ENCODE assay signal across 8 mouse cellular contexts in genomic region chr9:71188647-71189415, GRCm38 (mm10). TPM values are rescaled to one million over a fixed set of nuclear protein-coding genes. Genes with fewer than 3 reads are reported as not detected.
DNase-seq lines count a peak whose midpoint lies in the region; ATAC-seq and TF ChIP-seq lines count a peak whose summit lies in the region.

No protein-coding gene starts in this region.

- no peak for TF ChIP-seq POLR2A in ES-Bruce4 (IDR thresholded peaks at IDR 0.05; ENCODE audit: insufficient read depth, low read length)
- TF ChIP-seq POLR2A in testis, adult 2 months (IDR thresholded peaks at IDR 0.05; ENCODE audit: control insufficient read depth, low read depth, low read length) = no peak

- no peak for TF ChIP-seq EP300 in ES-Bruce4 (IDR thresholded peaks at IDR 0.05; ENCODE audit: insufficient read depth, low read depth, low read length)

- H3K4me1 ChIP-seq in ES-Bruce4 (ENCODE audit: control insufficient read depth, insufficient read depth, low read length) = no peaks in the 10 kb centered on the region
- peaks cover 3% of the 10 kb centered on the region for H3K4me1 ChIP-seq in heart, embryonic 16.5 days (ENCODE audit: control insufficient read depth, insufficient read depth, low read length)
- peaks cover 25% of the 10 kb centered on the region for H3K4me1 ChIP-seq in liver, embryonic 16.5 days (ENCODE audit: control insufficient read depth, low read depth, low read length)
- H3K4me1 ChIP-seq in neural tube, embryonic 13.5 days (replicated peaks) = peaks cover 5% of the 10 kb centered on the region; the same call in 1 of the 2 replicates
- H3K4me1 ChIP-seq in testis, adult 2 months (ENCODE audit: control insufficient read depth, insufficient read depth, low read length) = no peaks in the 10 kb centered on the region

- H3K36me3 ChIP-seq in ES-Bruce4 (ENCODE audit: control insufficient read depth, insufficient read depth, low read length, poor library complexity, severe bottlenecking) = no peaks in the 10 kb centered on the region
- H3K36me3 ChIP-seq in heart, embryonic 16.5 days (ENCODE audit: control insufficient read depth, insufficient read depth) = no peaks in the 10 kb centered on the region
- no peaks in the 10 kb centered on the region for H3K36me3 ChIP-seq in liver, embryonic 16.5 days (ENCODE audit: control insufficient read depth, insufficient read depth)
- H3K36me3 ChIP-seq in neural tube, embryonic 13.5 days = no peaks in the 10 kb centered on the region
- no peaks in the 10 kb centered on the region for H3K36me3 ChIP-seq in testis, adult 2 months (ENCODE audit: control insufficient read depth, insufficient read depth, low read length)

- H3K9ac ChIP-seq in ES-Bruce4 (ENCODE audit: low read depth, poor library complexity, severe bottlenecking) = no peak overlapping the region
- peak overlapping the region; percentile 43; the same call in 1 of the 2 replicates for H3K9ac ChIP-seq in heart, embryonic 16.5 days (ENCODE audit: low read length)
- peak overlapping the region; percentile 44 for H3K9ac ChIP-seq in liver, embryonic 16.5 days (ENCODE audit: low read depth, low read length)
- peak overlapping the region; percentile 49; the same call in 1 of the 2 replicates for H3K9ac ChIP-seq in neural tube, embryonic 13.5 days

- H3K27me3 ChIP-seq in ES-Bruce4 (ENCODE audit: control insufficient read depth, insufficient read depth, low read length, poor library complexity, severe bottlenecking) = no peaks in the 10 kb centered on the region
- no peaks in the 10 kb centered on the region for H3K27me3 ChIP-seq in heart, embryonic 16.5 days (ENCODE audit: control insufficient read depth, insufficient read depth, low read length)
- no peaks in the 10 kb centered on the region for H3K27me3 ChIP-seq in liver, embryonic 16.5 days (ENCODE audit: control insufficient read depth, insufficient read depth, low read depth, low read length)
- no peaks in the 10 kb centered on the region for H3K27me3 ChIP-seq in neural tube, embryonic 13.5 days
- H3K27me3 ChIP-seq in testis, adult 2 months (ENCODE audit: control insufficient read depth, insufficient read depth, low read length) = no peaks in the 10 kb centered on the region

- peak; percentile 97 for ATAC-seq in erythroid progenitor cell, adult 5-6 weeks (replicated peaks; ENCODE audit: low FRiP score, poor library complexity, severe bottlenecking)
- 0 out of 2 replicates have a peak, but pooled peaks have one; percentile 45 for ATAC-seq in heart, embryonic 16.5 days (replicated peaks; ENCODE audit: extremely low read depth, insufficient read depth, low FRiP score)
- peak; percentile 91 for ATAC-seq in liver, embryonic 16.5 days (ENCODE audit: low read depth)
- peak; percentile 80 for ATAC-seq in neural tube, embryonic 13.5 days (ENCODE audit: low read depth)

- peak overlapping the region; percentile 65 for H3K4me2 ChIP-seq in heart, embryonic 16.5 days (ENCODE audit: low read depth, low read length)
- peak overlapping the region; percentile 62 for H3K4me2 ChIP-seq in liver, embryonic 16.5 days (ENCODE audit: low read depth, low read length)
- H3K4me2 ChIP-seq in neural tube, embryonic 13.5 days = peak overlapping the region; percentile 46

- no peak overlapping the region for H3K27ac ChIP-seq in ES-Bruce4 (ENCODE audit: insufficient read depth, low read length)
- H3K27ac ChIP-seq in heart, embryonic 16.5 days (ENCODE audit: low read length) = no peak overlapping the region
- peak overlapping the region; percentile 39; the same call in 1 of the 2 replicates for H3K27ac ChIP-seq in liver, embryonic 16.5 days (ENCODE audit: low read length)
- H3K27ac ChIP-seq in neural tube, embryonic 13.5 days (replicated peaks) = no peak overlapping the region
- H3K27ac ChIP-seq in testis, adult 2 months (ENCODE audit: control insufficient read depth, insufficient read depth, low read depth, low read length) = no peak overlapping the region

- DNase-seq in c-Kit-positive CD71-negative TER-119-negative erythroid progenitor cells, embryonic 14.5 days (ENCODE audit: low read depth) = peak; percentile 78
- peak; percentile 39 to 87 for DNase-seq in kidney, postnatal 36 days

- no peaks in the 10 kb centered on the region for H3K9me3 ChIP-seq in ES-Bruce4 (replicated peaks; ENCODE audit: control insufficient read depth, insufficient read depth, low read length, poor library complexity, severe bottlenecking)
- no peaks in the 10 kb centered on the region; the same call in 1 of the 2 replicates for H3K9me3 ChIP-seq in heart, embryonic 16.5 days (replicated peaks; ENCODE audit: control insufficient read depth, low read length)
- H3K9me3 ChIP-seq in liver, embryonic 16.5 days (replicated peaks; ENCODE audit: control insufficient read depth, low read length) = no peaks in the 10 kb centered on the region
- no peaks in the 10 kb centered on the region for H3K9me3 ChIP-seq in neural tube, embryonic 13.5 days

- WGBS in heart, embryonic 16.5 days = 4% methylated on average over 12 of the region's 12 CpGs
- 2% methylated on average over 12 of the region's 12 CpGs for WGBS in liver, embryonic 16.5 days (ENCODE audit: insufficient replicate concordance)
- WGBS in neural tube, embryonic 13.5 days = 10% methylated on average over 12 of the region's 12 CpGs

- TF ChIP-seq CTCF in ES-Bruce4 (IDR thresholded peaks at IDR 0.05; ENCODE audit: low read depth, low read length) = peak; percentile 78
- TF ChIP-seq CTCF in testis, adult 2 months (IDR thresholded peaks at IDR 0.05; ENCODE audit: control insufficient read depth, insufficient read depth, insufficient replicate concordance, low read depth, low read length) = peak; percentile 66; the same call in 1 of the 2 replicates

- H3K4me3 ChIP-seq in ES-Bruce4 (ENCODE audit: low read depth, low read length) = no peak overlapping the region
- H3K4me3 ChIP-seq in heart, embryonic 16.5 days (ENCODE audit: low read length) = peak overlapping the region; percentile 30
- peak overlapping the region; percentile 34 for H3K4me3 ChIP-seq in liver, embryonic 16.5 days (ENCODE audit: low read depth, low read length)
- no peak overlapping the region for H3K4me3 ChIP-seq in neural tube, embryonic 13.5 days
- H3K4me3 ChIP-seq in testis, adult 2 months (ENCODE audit: control insufficient read depth, low read depth, low read length) = no peak overlapping the region

RNA-seq across cellular contexts. Expression of gene Aqp9, which starts 20.3 kb away (rescaled TPM):
- polyA plus RNA-seq in ES-Bruce4 (2011; ENCODE audit: insufficient read depth, insufficient read length, low read depth, missing spikeins) = not detected in 2 replicates
- total RNA-seq in erythroid progenitor cell, adult 5-6 weeks (2015; ENCODE audit: low replicate concordance) = 23.4 and 28.1 TPM in 2 replicates
- total RNA-seq in erythroid progenitor cell, adult 5-6 weeks (2017; ENCODE audit: low replicate concordance) = 33.5 and 50.6 TPM in 2 replicates
- 0.30 and 0.51 TPM in 2 replicates for polyA plus RNA-seq in heart, embryonic 16.5 days (2015; fragmentation: Nextera tagmentation; extraction: Ambion mirVana)
- polyA plus RNA-seq in liver, embryonic 16.5 days (2015; fragmentation: Nextera tagmentation; extraction: Ambion mirVana) = 7.5 and 9.0 TPM in 2 replicates
- polyA plus RNA-seq in neural tube, embryonic 13.5 days (2015; fragmentation: Nextera tagmentation; extraction: Ambion mirVana) = 0.31 and 0.72 TPM in 2 replicates
- polyA plus RNA-seq in testis, adult 2 months (2012; rRNA removed) = 32.9 and 35.1 TPM in 2 replicates

RNA-seq across cellular contexts. Expression of gene Aldh1a2, which starts 26.8 kb away (rescaled TPM):
- 1.9 and 2.0 TPM in 2 replicates for polyA plus RNA-seq in ES-Bruce4 (2011; ENCODE audit: insufficient read depth, insufficient read length, low read depth, missing spikeins)
- total RNA-seq in erythroid progenitor cell, adult 5-6 weeks (2015; ENCODE audit: low replicate concordance) = not detected in 2 replicates
- total RNA-seq in erythroid progenitor cell, adult 5-6 weeks (2017; ENCODE audit: low replicate concordance) = 0.26 TPM in 1 of 2 replicates, not detected in the other
- polyA plus RNA-seq in heart, embryonic 16.5 days (2015; fragmentation: Nextera tagmentation; extraction: Ambion mirVana) = 24.7 and 26.7 TPM in 2 replicates
- 1.1 and 1.6 TPM in 2 replicates for polyA plus RNA-seq in liver, embryonic 16.5 days (2015; fragmentation: Nextera tagmentation; extraction: Ambion mirVana)
- polyA plus RNA-seq in neural tube, embryonic 13.5 days (2015; fragmentation: Nextera tagmentation; extraction: Ambion mirVana) = 77.7 and 90.2 TPM in 2 replicates
- 62.1 and 62.3 TPM in 2 replicates for polyA plus RNA-seq in testis, adult 2 months (2012; rRNA removed)

Comparison
In these comparisons a context has a peak if more than half of its experiments do, and no peak if none do; other contexts are left out.
1. H3K4me3 ChIP-seq: peak in heart, embryonic 16.5 days (single experiment) and liver, embryonic 16.5 days (single experiment); none in ES-Bruce4 (single experiment), neural tube, embryonic 13.5 days (single experiment) and testis, adult 2 months (single experiment).
2. ATAC-seq: peak in every context shown above with its lines; median percentile 97 in erythroid progenitor cell, adult 5-6 weeks; 91 in liver, embryonic 16.5 days; 80 in neural tube, embryonic 13.5 days; 45 in heart, embryonic 16.5 days.
3. Peak in every context shown above with its lines, with median percentiles within 50 percentile points of each other: H3K4me2 ChIP-seq.